Mouse (Mus musculus) Patski (cell line): ENCODE measurements around the gene Tor1b. TPM values are rescaled to one million over a fixed set of nuclear protein-coding genes. Genes with fewer than 3 reads are reported as not detected.
"Not testable (repeated sequence)": the region's sequence is repeated elsewhere in the genome, so short reads cannot be mapped to it uniquely, and the experiment has no call there.

Experiments used
- ATAC-seq: fragments of 100-300 bp; one replicate; pipeline ENCODE4 v1.8.0; 2021
- CTCF ChIA-PET: fragments of 350-600 bp; sonication (Branson Sonifier 250); formaldehyde crosslinking; loops from one replicate; lab custom pipeline; 2022; ENCODE audit warnings: inconsistent platforms; lab: Charles Lee
- POLR2A ChIA-PET: fragments of 350-600 bp; sonication (Branson Sonifier 250); formaldehyde crosslinking; loops from one replicate; lab custom pipeline; 2022; ENCODE audit warnings: antibody characterized with exemption, inconsistent platforms; lab: Charles Lee
- DNase-seq: peaks from one replicate; pipeline ENCODE4 v3.0.0-alpha.2; 2011; ENCODE audit warnings: low read depth, low spot score
- H3K27me3 ChIP-seq: fragments of 371-371 bp; one replicate; pipeline ENCODE4 v1.5.1; 2021
- CTCF ChIP-seq: fragments of 100-300 bp; IDR thresholded peaks from one replicate; pipeline ENCODE4 v1.5.1; 2021
- in situ Hi-C: fragments of 300-500 bp; cut with MboI; formaldehyde crosslinking; loops from 3 replicates; pipeline ENCODE4 v1.11.1; 2018; ENCODE audit warnings: low pct_unique_long_range_greater_than_20kb, mixed read lengths
- polyA plus RNA-seq: library from polyadenylated mRNA; unstranded; gene quantifications from one replicate; pipeline ENCODE4 v1.2.3, GENCODE M21; 2021

Gene Tor1b
- polyA plus RNA-seq, 1 experiment from 2014 or later: 65.8 TPM

GRCm38 (mm10) chr2:30928893-30929482 is 23.8 kb upstream of the Tor1b start:
- H3K27me3 ChIP-seq: no peaks in the 10 kb centered on the region
- TF ChIP-seq CTCF: no peak
- POLR2A ChIA-PET: interaction anchor here (0.7 kb wide), 1 partner anchor 16 kb away, joined by 3 read pairs; no protein-coding TSS in a partner anchor
- DNase-seq (no peak), ATAC-seq (no peak)
- in situ Hi-C loops: loop anchor here (25.0 kb wide), 1 partner anchor 317 kb away; no protein-coding TSS in a partner anchor
- CTCF ChIA-PET: interaction anchor here (0.9 to 2.1 kb wide), 15 partner anchors 9 to 489 kb away, joined by 3 to 6 read pairs (median 3); no protein-coding TSS in a partner anchor

- POLR2A ChIA-PET: no interaction called here
- ATAC-seq (peak; percentile 60), DNase-seq (no peak)
- CTCF ChIA-PET: interaction anchor here (0.9 to 1.9 kb wide), 14 partner anchors 9 to 489 kb away, joined by 3 to 6 read pairs (median 3); no protein-coding TSS in a partner anchor
- no peaks in the 10 kb centered on the region for H3K27me3 ChIP-seq
- in situ Hi-C loops: loop anchor here (5.0 to 25.0 kb wide), 5 partner anchors 37 to 492 kb away; no protein-coding TSS in a partner anchor
- no peak for TF ChIP-seq CTCF
These were observed 23.2 kb upstream of the Tor1b start, which contains the start of gene Ptges for GRCm38 (mm10) chr2:30929483-30930045. Ptges (minus strand) TSS chr2:30929863.

- ATAC-seq, H3K27me3 ChIP-seq, CTCF ChIA-PET, DNase-seq, POLR2A ChIA-PET: not testable (repeated sequence)
- in situ Hi-C loops: loop anchor here (5.0 to 25.0 kb wide), 5 partner anchors 39 to 494 kb away; no protein-coding TSS in a partner anchor
These were observed 21.9 kb upstream of the Tor1b start for GRCm38 (mm10) chr2:30930846-30931245.

GRCm38 (mm10) chr2:30931922-30932321 is 20.8 kb upstream of the Tor1b start:
- ChIA-PET CTCF (no interaction called here), POLR2A (interaction anchor here (0.7 to 0.9 kb wide), 2 partner anchors 11 to 64 kb away, joined by 3 to 4 read pairs; no protein-coding TSS in a partner anchor)
- no peak for DNase-seq
- no peak for ATAC-seq
- no peak for TF ChIP-seq CTCF
- in situ Hi-C loops: loop anchor here (5.0 to 25.0 kb wide), 5 partner anchors 40 to 495 kb away; no protein-coding TSS in a partner anchor
- H3K27me3 ChIP-seq: no peaks in the 10 kb centered on the region

DNA sequence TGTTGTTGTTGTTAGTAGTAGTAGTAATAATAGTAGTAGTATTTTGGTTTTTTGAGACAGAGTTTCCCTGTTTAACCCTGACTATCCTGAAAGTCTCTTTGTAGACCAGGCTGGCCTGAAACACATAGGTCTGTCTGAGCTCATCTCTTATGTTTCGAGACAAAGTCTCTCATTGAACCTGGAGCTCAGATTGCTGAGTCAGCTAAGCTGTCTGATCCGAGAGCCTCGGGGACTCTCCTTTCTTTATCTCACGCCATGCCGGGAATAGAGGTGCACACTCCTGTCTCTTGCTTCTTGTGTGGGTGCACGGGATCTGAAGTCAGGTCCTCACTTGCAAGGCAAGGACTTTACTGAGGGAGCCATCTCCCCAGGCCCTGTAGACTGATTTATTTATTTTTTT is 19.7 kb upstream of the Tor1b start:
- in situ Hi-C loops: loop anchor here (5.0 to 25.0 kb wide), 5 partner anchors 41 to 496 kb away; no protein-coding TSS in a partner anchor
- ChIA-PET POLR2A (interaction anchor here (1.1 kb wide), 1 partner anchor 109 kb away, joined by 3 read pairs; no protein-coding TSS in a partner anchor), CTCF (interaction anchor here (1.2 to 2.3 kb wide), 3 partner anchors 9 to 14 kb away, joined by 3 to 8 read pairs (median 6); no protein-coding TSS in a partner anchor)
- H3K27me3 ChIP-seq: no peaks in the 10 kb centered on the region
- ATAC-seq (no peak), DNase-seq (no peak)
- TF ChIP-seq CTCF: no peak

DNA sequence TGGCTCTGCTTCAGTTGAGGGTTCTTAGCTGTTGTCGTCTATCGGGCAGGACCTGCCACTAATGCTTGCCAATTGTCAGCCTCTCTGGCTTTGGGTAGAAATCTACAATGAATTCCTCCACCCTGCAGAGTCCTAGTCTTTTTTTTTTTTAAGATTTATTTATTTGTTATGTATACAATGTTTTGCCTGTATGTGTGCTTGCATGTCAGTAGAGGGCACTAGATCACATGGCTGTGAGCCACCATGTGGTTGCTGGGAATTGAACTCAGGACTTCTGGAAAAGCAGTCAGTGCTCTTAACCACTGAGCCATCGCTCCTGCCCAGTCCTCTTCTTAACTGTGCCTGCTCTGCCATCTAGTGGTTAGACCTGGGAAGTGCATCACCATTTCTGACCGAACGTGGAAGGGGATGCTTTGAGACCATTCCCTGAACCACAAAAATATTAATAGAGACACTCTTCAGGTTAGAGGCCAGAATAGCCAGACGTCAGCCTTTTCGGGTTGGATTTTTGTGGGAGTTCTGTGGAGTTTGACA is 18.8 kb upstream of the Tor1b start:
- ChIA-PET CTCF (interaction anchor here (0.8 to 2.3 kb wide), 10 partner anchors 9 to 139 kb away, joined by 3 to 8 read pairs (median 4); no protein-coding TSS in a partner anchor), POLR2A (interaction anchor here (0.6 to 1.1 kb wide), 3 partner anchors 43 to 934 kb away, joined by 3 read pairs; no protein-coding TSS in a partner anchor)
- DNase-seq (no peak), ATAC-seq (no peak)
- in situ Hi-C loops: loop anchor here (5.0 to 25.0 kb wide), 5 partner anchors 42 to 497 kb away; no protein-coding TSS in a partner anchor
- TF ChIP-seq CTCF: no peak
- no peaks in the 10 kb centered on the region for H3K27me3 ChIP-seq

GRCm38 (mm10) chr2:30936808-30937207 is 16.0 kb upstream of the Tor1b start:
- TF ChIP-seq CTCF: no peak
- H3K27me3 ChIP-seq: no peaks in the 10 kb centered on the region
- ChIA-PET CTCF (no interaction called here), POLR2A (no interaction called here)
- no peak for DNase-seq
- in situ Hi-C loops: loop anchor here (10.0 to 25.0 kb wide), 2 partner anchors 222 to 325 kb away; no protein-coding TSS in a partner anchor
- no peak for ATAC-seq

DNA sequence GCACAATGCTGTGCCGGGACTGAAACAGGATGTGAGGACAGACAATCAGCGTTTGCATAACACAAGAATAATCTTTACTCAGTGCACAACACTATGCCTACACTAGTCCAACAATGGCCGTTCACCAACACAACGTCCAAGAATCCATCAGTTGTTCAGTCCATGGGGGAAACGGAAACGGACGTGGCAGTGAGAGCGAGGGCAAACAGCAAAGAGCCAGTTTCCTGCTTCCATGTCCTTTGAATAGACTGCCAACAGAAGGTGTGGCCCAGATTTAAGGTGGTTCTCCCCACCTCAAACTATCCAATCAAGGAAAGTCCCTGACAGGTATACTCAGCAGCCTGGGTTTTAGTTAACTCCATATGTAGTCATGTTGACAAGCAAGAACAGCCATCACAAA is 15.0 kb upstream of the Tor1b start:
- ATAC-seq: no peak
- in situ Hi-C loops: loop anchor here (10.0 to 25.0 kb wide), 2 partner anchors 223 to 325 kb away; no protein-coding TSS in a partner anchor
- DNase-seq: no peak
- H3K27me3 ChIP-seq: no peaks in the 10 kb centered on the region
- no peak for TF ChIP-seq CTCF
- ChIA-PET POLR2A (no interaction called here), CTCF (interaction anchor here (1.1 kb wide), 1 partner anchor 9 kb away, joined by 3 read pairs; the partner anchor contains the start of gene Ptges)

DNA sequence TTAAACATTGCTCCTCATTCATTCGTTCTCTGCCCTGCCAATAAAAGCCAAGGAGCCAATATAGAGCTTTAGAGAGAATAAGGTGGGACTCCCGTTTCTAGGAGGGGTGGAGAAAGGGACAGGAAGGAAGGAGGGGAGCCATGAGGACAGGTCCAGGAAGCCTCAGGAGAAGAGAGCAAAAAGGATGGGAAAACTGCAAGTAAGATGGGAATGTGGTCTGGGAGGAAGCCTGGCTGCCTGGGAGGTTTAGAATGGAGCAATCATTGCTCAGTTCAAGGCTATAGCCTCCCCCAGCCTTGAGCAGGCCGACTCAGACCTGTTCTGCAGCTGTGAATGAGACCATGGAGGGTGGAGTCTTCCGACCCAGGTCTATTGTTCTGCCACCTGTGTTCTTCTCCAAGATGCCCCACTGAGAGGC is 14.2 kb upstream of the Tor1b start:
- in situ Hi-C loops: loop anchor here (10.0 to 25.0 kb wide), 2 partner anchors 224 to 326 kb away; no protein-coding TSS in a partner anchor
- ATAC-seq (no peak), DNase-seq (no peak)
- no peaks in the 10 kb centered on the region for H3K27me3 ChIP-seq
- CTCF ChIA-PET: interaction anchor here (1.1 to 1.6 kb wide), 2 partner anchors 9 to 26 kb away, joined by 3 to 4 read pairs; partner anchors contain the start of gene Ptges
- no peak for TF ChIP-seq CTCF
- POLR2A ChIA-PET: no interaction called here

DNA sequence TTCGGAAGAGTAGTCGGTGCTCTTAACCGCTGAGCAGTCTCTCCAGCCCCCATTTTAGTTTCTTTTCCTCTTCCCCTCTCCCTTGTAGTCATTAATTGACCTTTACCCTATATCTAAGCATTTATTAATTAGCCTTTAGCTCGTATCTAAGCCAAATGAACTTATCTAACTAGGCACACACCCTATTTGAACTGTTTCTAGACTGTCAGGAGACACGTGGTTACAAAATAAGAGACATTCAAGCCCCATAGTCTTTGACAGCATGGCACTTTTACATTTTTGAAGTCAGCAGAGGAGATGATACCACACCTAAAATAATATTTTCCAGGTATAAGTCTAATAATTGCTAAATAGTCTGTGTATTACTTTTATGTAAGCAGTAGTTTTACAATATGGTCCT is 11.2 kb upstream of the Tor1b start:
- no peak for DNase-seq
- in situ Hi-C loops: loop anchor here (25.0 kb wide), 1 partner anchor 329 kb away; no protein-coding TSS in a partner anchor
- ChIA-PET CTCF (interaction anchor here (1.0 kb wide), 1 partner anchor 9 kb away, joined by 3 read pairs; no protein-coding TSS in a partner anchor), POLR2A (no interaction called here)
- no peak for TF ChIP-seq CTCF
- no peak for ATAC-seq
- no peaks in the 10 kb centered on the region for H3K27me3 ChIP-seq

- DNase-seq, ATAC-seq, POLR2A ChIA-PET, H3K27me3 ChIP-seq: not testable (repeated sequence)
- CTCF ChIA-PET: interaction anchor here (1.4 to 1.9 kb wide), 3 partner anchors 8 to 13 kb away, joined by 3 to 8 read pairs (median 5); no protein-coding TSS in a partner anchor
- in situ Hi-C loops: loop anchor here (25.0 kb wide), 1 partner anchor 330 kb away; no protein-coding TSS in a partner anchor
These were observed 10.6 kb upstream of the Tor1b start for GRCm38 (mm10) chr2:30942116-30942515.
